Mouse (Mus musculus) bone marrow macrophage, adult 2 months (primary cell): ENCODE data around the gene Pias4.

Experiments
- CTCF ChIP-seq: IDR thresholded peaks from 2 replicates; pipeline ENCODE4 v1.5.1; 2012; ENCODE audit warnings: low read depth, mild to moderate bottlenecking, low read length, moderate library complexity
- POLR2A ChIP-seq: IDR thresholded peaks from 2 replicates; pipeline ENCODE4 v1.6.1; 2012; ENCODE audit warnings: mild to moderate bottlenecking, low read depth, low read length, borderline replicate concordance

- TF ChIP-seq CTCF (no peak), POLR2A (no peak)
Measured at GRCm38 (mm10) chr10:81144667-81145066, 23.1 kb downstream of the Pias4 start.
